In the genomic region with DNA sequence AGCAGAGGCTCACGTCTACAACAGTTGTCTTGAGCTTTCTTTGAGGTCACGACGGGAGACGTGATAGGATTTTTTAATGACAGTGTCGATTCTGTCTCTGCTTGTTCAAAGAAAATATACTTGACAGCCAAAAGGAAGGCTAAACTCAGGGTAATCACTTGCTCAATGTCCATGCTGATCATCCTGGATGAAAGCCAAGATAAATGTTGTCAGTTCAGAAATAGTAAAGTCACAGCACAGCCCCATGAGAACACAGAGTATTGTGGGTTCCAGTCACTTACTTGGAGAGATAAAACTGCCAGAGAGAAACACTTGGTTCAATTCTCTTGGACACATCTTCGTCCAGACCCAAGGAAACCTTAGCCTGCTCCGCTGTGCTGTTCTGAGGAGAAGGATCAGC, we compare ENCODE assay signal across 35 mouse cellular contexts.
"Had no signal": no experiment of that assay in that cellular context is flagged by ENCODE, and none has a peak within 500 bp of the region (broad histone marks: within the 10 kb centered on the region; RNA-seq: fewer than 3 reads in every experiment).

No protein-coding gene starts in this region.

- H3K4me3 ChIP-seq: heart, embryonic 10.5 days; heart, embryonic 12.5 days; heart, embryonic 13.5 days; heart, embryonic 15.5 days; hindbrain, embryonic 10.5 days; hindbrain, embryonic 12.5 days; hindbrain, embryonic 13.5 days; hindbrain, embryonic 15.5 days; intestine, embryonic 15.5 days; kidney, embryonic 15.5 days; layer of hippocampus, adult 2 months had no signal

- DNase-seq: heart, postnatal 10 days; heart, postnatal 14 days; heart, postnatal 36 days; heart, postnatal 4 days; kidney, adult 11 months; kidney, adult 18-20 months; kidney, adult 2 months; kidney, adult 8-10 months; kidney, adult 9 months; kidney, postnatal 10 days; kidney, postnatal 14 days; kidney, postnatal 25 days; kidney, postnatal 36 days; kidney, postnatal 4 days; layer of hippocampus, adult 9-11 months; layer of hippocampus, postnatal 36 days had no signal

- H3K9ac ChIP-seq: heart, embryonic 12.5 days; heart, embryonic 13.5 days; heart, embryonic 15.5 days; hindbrain, embryonic 12.5 days; hindbrain, embryonic 13.5 days; hindbrain, embryonic 14.5 days; hindbrain, embryonic 15.5 days; intestine, embryonic 15.5 days; kidney, embryonic 15.5 days had no signal

- H3K27me3 ChIP-seq: heart, embryonic 12.5 days; heart, embryonic 13.5 days; heart, embryonic 15.5 days; hindbrain, embryonic 12.5 days; hindbrain, embryonic 13.5 days; hindbrain, embryonic 15.5 days; intestine, embryonic 15.5 days; kidney, embryonic 15.5 days had no signal

- H3K27ac ChIP-seq: heart, embryonic 10.5 days; heart, embryonic 13.5 days; heart, embryonic 15.5 days; hindbrain, embryonic 10.5 days; hindbrain, embryonic 12.5 days; hindbrain, embryonic 14.5 days; hindbrain, embryonic 15.5 days; hindbrain, postnatal 0 days; intestine, embryonic 15.5 days; kidney, embryonic 15.5 days; kidney, postnatal 0 days; layer of hippocampus, adult 2 months had no signal

- H3K4me2 ChIP-seq: heart, embryonic 11.5 days; heart, embryonic 12.5 days; heart, embryonic 13.5 days; heart, embryonic 15.5 days; hindbrain, embryonic 12.5 days; hindbrain, embryonic 13.5 days; hindbrain, embryonic 14.5 days; hindbrain, embryonic 15.5 days; intestine, embryonic 15.5 days; kidney, embryonic 15.5 days had no signal

- H3K9me3 ChIP-seq: heart, embryonic 10.5 days; heart, embryonic 12.5 days; heart, embryonic 13.5 days; heart, embryonic 15.5 days; hindbrain, embryonic 10.5 days; hindbrain, embryonic 12.5 days; hindbrain, embryonic 13.5 days; hindbrain, embryonic 15.5 days; intestine, embryonic 15.5 days; kidney, embryonic 15.5 days had no signal

- ATAC-seq: hindbrain, embryonic 16.5 days; hindbrain, postnatal 0 days; inflammation-experienced regulatory T-cells, adult 6 months; intestine, embryonic 15.5 days; intestine, embryonic 16.5 days; intestine, postnatal 0 days had no signal

- H3K4me1 ChIP-seq: heart, embryonic 10.5 days; heart, embryonic 12.5 days; heart, embryonic 13.5 days; heart, embryonic 15.5 days; intestine, embryonic 15.5 days; kidney, embryonic 15.5 days had no signal
